Mouse (Mus musculus): ENCODE results near the gene Slc13a5.

GRCm38 (mm10) chr11:72228513-72228912 is 38.5 kb downstream of the Slc13a5 start:
- no peak for TF ChIP-seq CTCF (IDR thresholded peaks at IDR 0.05)
- TF ChIP-seq EP300 (IDR thresholded peaks at IDR 0.05), result no peak
